Mouse (Mus musculus) MEL (cell line): Measurements from ENCODE around the gene Npas4.
"Not testable (repeated sequence)": the region's sequence is repeated elsewhere in the genome, so short reads cannot be mapped to it uniquely, and the experiment has no call there.

Experiments
- CHD2 ChIP-seq: IDR thresholded peaks from 2 replicates; pipeline ENCODE4 v1.6.1; 2011; ENCODE audit warnings: low read length, improper control_type of control experiment
- ELF1 ChIP-seq: IDR thresholded peaks from 2 replicates; pipeline ENCODE4 v1.6.1; 2014; ENCODE audit warnings: low read depth, mild to moderate bottlenecking, inconsistent platforms, low read length, improper control_type of control experiment, moderate library complexity
- POLR2A ChIP-seq, 2 experiments: IDR thresholded peaks; 2 replicates each; pipeline ENCODE4 v1.6.1; 2011 to 2012; ENCODE audit warnings: low read length in 2 of 2, mild to moderate bottlenecking in 2 of 2, control low read depth in 1 of 2, improper control_type of control experiment in 1 of 2, low read depth in 1 of 2, moderate library complexity in 1 of 2; ENCODE audit not compliant: control insufficient read depth in 1 of 2, insufficient read depth in 1 of 2, poor library complexity in 1 of 2
- SMC3 ChIP-seq: IDR thresholded peaks from 2 replicates; pipeline ENCODE4 v1.6.1; 2011; ENCODE audit warnings: low read depth, low read length, improper control_type of control experiment
- USF1 ChIP-seq: IDR thresholded peaks from 2 replicates; pipeline ENCODE4 v1.6.1; 2014; ENCODE audit warnings: low read depth, mild to moderate bottlenecking, inconsistent platforms, low read length, improper control_type of control experiment, moderate library complexity

- TF ChIP-seq POLR2A (IDR thresholded peaks at IDR 0.05; ENCODE audit: control insufficient read depth in 1 of 2, insufficient read depth in 1 of 2, low read depth in 1 of 2, low read length in 2 of 2, poor library complexity in 1 of 2); ELF1; USF1; CHD2; SMC3: not testable (repeated sequence)
Measured at GRCm38 (mm10) chr19:5003644-5004043, 13.5 kb upstream of the Npas4 start.
